Mouse (Mus musculus) induced T-regulatory cell, adult 2 months (primary cell): Measurements from ENCODE around the gene Traf3ip3.

Source experiments
- DNase-seq: peaks from one replicate; pipeline ENCODE4 v3.0.0-alpha.2; 2012; ENCODE audit warnings: low read depth

Gene Traf3ip3

DNA sequence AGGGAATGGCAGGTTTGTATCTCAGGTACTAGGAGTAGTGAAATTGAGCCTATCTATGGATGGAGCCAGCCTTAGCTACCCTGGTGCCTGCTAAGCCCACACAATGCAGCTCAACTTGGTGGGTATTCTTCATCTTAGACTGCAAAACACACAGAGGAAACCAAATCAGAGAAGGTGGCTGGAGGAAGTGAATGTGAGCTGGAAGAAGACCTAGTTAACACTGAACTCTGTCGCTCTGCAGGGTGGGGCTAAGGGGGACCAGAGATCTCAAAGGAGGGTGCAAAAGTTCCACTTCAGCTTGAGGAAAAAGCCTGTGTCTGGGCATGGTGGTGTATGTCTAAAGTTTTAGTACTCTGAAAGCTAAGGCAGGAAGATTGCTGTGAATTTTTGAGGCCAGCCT is 41.9 kb downstream of the Traf3ip3 start:
- DNase-seq: no peak

GRCm38 (mm10) chr1:193159163-193159562 is 42.3 kb downstream of the Traf3ip3 start:
- DNase-seq: no peak

DNA sequence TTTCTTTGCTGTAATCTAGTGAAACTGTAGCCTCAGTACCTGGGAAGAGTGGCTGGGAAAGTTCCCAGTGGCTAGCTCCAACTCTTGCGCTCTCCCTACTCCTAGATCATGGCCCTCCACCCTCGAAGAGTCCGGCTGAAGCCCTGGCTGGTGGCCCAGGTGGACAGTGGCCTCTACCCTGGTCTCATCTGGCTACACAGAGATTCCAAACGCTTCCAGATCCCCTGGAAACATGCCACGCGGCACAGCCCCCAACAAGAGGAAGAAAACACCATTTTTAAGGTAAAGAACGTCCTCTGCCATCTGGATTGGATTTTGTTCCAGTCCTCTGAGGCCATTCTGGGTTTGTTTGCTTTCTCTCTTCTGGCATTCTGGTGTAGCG is 44.4 kb downstream of the Traf3ip3 start:
- no peak for DNase-seq

DNA sequence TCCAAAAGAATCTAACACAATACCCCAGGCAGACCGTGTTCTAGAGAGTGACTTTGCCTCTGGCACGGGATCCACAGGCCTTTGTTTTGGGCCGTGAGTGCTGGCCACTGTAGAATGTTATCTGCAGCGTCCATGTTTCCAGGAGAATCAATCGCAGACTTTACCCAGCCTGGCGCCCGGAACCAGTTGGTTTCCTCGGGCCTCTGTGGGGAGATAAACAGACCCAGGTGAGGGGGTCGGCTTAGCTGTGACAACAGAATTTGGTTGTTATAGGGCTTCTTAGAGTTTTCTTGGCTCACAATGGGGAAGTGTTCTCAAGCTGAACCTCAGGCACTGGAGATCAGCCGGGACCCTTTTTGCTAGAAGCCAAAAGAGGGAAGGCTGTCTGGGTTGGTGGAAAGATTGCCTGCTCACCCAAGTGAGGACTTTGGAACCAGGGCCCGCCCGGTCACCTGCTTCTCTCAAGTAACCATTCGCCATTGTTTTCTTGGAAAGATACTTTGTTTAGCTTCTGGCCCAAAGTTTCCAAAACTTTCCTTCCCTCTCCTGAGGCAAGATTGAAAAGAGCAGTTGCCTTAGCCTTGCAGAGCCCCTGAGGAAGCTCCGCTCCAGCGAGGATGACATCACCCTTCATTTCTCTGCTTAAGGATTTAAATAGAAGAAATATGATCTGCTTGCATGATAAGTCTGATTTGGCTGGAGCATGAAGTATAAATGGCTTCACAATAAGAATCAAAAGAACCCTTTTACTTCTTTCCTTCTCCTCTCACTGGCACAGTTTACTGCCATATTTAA is 45.0 kb downstream of the Traf3ip3 start:
- no peak for DNase-seq

GRCm38 (mm10) chr1:193153561-193153960 is 47.9 kb downstream of the Traf3ip3 start:
- DNase-seq: no peak

DNA sequence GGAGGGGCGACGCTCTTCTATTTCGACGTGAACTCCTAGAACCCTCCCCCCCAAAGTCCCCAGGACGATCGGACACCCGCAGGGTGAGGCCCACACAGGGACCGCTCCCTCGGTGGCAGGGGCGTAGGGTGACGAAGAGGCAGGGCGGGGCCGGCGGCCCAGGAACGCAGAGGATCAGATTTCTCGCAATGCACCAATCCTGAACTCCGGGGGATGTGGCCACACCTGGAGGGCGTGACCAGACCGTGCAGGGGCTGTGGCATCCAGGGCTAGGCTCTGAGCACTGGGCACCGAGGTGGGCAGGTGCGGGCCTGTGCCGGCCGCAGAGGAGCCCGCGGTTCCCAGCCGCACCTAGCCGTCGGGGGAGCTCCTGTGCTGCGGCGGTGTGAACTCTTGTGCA is 48.6 kb downstream of the Traf3ip3 start, which contains the start of gene Irf6:
Gene Irf6, plus strand, starts transcription at position 240 of the 400 bp plus-strand sequence.
- peak; percentile 80 for DNase-seq

- DNase-seq: no peak
Observed at GRCm38 (mm10) chr1:193151134-193151533, 50.4 kb downstream of the Traf3ip3 start.

- DNase-seq: no peak
Observed at GRCm38 (mm10) chr1:193149231-193149630, 52.3 kb downstream of the Traf3ip3 start.

DNA sequence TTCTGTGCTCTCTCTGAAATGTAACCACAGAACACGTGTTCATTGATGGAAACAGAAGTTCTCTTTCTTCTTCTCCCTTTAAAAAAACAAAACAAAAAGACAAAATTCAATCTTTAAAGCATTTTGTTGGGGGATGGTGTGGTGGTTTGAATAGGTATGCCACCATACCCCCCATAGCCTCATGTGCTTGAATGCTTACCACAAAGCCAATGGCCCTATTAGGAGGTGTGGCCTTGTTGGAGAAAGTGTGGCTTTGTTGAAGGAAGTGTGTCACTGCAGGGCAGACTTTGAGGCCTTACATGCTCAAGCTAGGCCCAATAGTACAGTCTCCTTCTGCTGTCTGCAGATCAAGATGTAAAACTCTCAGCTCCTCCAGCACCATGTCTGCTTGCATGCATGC is 55.1 kb downstream of the Traf3ip3 start:
- no peak for DNase-seq

GRCm38 (mm10) chr1:193145101-193145500 is 56.4 kb downstream of the Traf3ip3 start:
- no peak for DNase-seq

DNA sequence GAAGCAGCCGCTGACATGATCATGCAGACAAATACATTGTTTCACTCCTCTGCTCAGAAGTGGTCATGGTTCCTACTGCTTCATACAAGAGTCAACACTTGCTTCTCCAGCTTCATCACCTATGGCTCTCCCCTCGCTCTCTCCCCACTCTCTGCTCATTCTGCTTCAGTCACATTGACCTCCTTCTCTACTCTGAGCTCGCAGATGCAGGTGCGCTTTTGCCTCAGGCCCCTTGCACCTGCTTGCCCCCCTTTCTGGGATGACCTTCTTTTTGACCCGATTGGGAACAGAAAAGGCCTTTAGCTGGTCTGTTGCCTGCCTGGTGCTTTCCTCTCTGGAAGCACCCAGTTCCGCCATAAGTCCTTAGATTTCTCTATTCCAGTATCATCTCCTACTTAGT is 57.0 kb downstream of the Traf3ip3 start:
- DNase-seq: no peak

DNA sequence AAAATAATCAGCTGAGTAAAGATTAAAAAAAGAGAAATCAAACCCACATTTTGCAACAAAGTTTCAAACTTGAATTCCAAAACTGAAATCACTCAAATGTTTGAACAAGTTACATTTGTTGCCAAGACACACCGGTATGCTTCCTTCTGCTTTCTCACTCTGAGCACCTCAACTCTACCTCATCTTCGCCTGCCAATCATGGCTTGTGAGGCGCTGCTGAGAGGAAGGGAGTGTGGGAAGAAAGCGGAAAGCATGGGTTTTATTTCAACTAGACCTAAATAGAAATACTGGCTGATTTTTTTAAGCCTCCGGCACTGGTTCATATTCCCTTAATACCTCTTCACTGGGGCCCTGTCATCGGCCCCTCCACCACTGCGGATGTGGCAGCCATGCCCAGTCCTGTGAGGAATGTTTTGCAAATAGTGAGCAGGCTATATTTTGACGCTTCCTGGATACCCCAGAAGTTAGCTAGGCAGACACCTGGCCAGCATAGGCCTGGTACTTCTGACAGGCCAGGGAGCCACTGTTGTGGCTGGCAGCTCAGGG is 58.9 kb downstream of the Traf3ip3 start:
- no peak for DNase-seq

DNA sequence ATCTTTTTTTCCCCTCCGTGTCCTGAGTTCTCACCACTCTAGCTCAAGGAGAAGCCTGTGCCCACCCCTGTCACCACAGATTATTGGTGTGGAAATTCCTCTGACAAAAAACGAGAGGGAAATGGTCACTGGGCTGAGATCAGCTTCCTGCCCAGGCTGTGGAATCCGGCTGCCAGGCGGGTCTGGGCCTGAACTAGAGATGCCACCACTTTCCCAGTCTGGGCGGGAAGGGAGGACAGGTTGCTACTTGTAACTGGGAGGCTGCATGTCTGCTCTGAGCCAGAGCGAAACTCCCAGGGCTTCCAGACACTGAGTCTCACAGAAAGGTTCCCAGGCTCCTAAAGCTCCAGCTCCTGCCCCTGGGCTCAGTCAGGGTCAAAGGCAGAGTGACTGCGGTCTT is 60.4 kb downstream of the Traf3ip3 start:
- DNase-seq: no peak

- peak; percentile 31 for DNase-seq
Observed at GRCm38 (mm10) chr1:193138669-193139068, 62.8 kb downstream of the Traf3ip3 start.

- no peak for DNase-seq
Observed at GRCm38 (mm10) chr1:193138087-193138486, 63.4 kb downstream of the Traf3ip3 start.

DNA sequence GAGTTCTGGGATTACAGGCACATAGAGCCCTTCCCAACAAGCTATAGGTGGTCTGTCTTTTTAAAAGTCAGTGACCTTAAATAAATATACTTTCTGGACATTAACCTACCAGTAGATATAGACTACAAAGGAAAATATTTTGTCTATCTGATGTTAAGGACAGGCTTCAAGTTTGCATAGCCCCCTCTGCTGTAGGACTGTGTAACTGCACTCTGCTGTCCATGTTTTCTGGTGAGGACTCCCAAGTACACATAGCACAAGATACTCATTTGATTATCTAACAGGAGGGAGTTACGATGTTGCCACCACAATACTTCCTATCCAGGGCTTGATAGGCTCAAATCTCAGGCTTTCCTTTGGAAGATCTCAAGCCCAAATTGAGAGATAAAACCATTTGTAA is 67.8 kb downstream of the Traf3ip3 start:
- peak; percentile 55 for DNase-seq

DNA sequence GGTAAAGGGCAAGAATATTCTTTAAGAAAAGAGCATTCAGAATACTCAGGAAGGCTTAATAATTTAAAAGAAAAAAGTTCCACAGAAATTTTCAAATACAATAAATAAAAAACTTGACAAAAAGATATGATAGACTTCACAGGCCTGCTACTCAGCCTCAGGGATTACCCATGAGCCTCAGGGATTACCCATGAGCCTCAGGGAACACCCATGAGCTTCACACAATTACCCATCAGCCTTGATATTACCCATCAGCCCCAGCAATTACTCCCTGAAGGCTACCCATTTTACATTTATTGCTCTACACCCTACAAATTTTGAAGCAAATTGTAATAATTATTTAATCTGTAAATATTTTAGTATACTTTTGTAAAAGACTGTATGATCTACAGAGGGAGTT is 69.1 kb downstream of the Traf3ip3 start:
- DNase-seq: no peak

GRCm38 (mm10) chr1:193131311-193131948 is 70.1 kb downstream of the Traf3ip3 start:
- DNase-seq: peak; percentile 24

DNA sequence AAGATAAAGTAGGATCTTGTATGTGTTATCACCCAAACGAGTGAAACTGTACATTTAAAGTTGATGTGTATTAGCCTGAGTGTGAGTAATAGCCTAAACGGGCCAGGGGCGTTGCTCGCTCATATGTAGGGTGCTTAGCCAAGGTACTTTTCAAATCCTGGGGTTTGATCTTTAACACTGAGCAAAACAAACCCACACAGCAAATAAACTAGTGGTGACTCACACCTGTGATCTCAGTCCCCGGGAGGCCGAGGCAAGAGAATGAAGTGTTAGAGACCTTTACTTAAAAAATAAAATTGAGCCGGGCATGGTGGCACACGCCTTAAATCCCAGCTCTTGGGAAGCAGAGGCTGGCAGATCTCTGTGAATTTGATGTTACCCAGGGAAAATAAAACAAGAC is 70.7 kb downstream of the Traf3ip3 start:
- DNase-seq: peak; percentile 69

GRCm38 (mm10) chr1:193130456-193130825 is 71.1 kb downstream of the Traf3ip3 start:
- DNase-seq: no peak

GRCm38 (mm10) chr1:193129786-193130455 is 71.6 kb downstream of the Traf3ip3 start, which contains the start of gene Diexf:
Diexf (minus strand) TSS chr1:193130272.
- peak; percentile 100 for DNase-seq

DNA sequence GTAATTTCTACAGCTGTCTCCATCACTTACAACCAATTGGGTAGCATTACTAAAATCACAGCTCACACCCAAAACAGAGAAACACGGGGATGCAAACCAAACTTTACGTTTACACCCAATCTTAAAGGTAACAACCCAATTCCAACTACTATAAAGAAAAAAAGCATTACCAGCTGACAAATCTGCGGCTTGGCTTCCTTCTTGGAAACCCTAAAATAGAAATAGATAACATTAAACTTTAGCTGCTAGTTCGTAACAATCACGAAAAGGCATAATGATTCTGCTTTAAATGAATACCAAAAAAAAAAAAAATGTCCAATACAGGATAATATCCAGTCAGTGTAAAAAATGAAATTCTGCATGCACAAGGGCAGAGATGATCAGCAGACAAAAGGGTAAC is 72.2 kb downstream of the Traf3ip3 start:
- peak; percentile 29 for DNase-seq

DNA sequence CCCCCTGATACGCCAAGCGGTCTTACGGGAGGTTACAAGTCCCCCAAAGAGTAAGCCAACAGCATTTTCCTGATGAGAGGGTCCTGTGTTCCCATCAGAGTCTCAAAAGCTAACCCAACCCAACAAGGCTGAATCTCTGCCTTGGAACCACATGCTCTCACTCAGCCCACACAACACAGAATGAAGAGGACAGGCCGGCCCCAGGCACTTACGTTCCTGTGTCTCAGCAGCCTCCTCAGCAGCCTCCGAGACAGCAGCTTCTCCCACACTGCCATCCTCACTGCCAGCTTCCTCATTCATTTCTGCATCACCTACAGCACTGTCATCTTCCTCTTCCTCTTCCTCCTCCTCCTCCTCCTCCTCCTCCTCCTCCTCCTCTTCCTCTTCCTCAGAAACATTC is 73.4 kb downstream of the Traf3ip3 start:
- DNase-seq: no peak
